Mouse (Mus musculus) retina, postnatal 7 days (tissue): ENCODE data around the gene Gm10273.

ENCODE experiments used
- DNase-seq: peaks from one replicate; pipeline ENCODE4 v3.0.0-alpha.2; 2012; ENCODE audit warnings: low read depth, low spot score

Gene Gm10273

DNA sequence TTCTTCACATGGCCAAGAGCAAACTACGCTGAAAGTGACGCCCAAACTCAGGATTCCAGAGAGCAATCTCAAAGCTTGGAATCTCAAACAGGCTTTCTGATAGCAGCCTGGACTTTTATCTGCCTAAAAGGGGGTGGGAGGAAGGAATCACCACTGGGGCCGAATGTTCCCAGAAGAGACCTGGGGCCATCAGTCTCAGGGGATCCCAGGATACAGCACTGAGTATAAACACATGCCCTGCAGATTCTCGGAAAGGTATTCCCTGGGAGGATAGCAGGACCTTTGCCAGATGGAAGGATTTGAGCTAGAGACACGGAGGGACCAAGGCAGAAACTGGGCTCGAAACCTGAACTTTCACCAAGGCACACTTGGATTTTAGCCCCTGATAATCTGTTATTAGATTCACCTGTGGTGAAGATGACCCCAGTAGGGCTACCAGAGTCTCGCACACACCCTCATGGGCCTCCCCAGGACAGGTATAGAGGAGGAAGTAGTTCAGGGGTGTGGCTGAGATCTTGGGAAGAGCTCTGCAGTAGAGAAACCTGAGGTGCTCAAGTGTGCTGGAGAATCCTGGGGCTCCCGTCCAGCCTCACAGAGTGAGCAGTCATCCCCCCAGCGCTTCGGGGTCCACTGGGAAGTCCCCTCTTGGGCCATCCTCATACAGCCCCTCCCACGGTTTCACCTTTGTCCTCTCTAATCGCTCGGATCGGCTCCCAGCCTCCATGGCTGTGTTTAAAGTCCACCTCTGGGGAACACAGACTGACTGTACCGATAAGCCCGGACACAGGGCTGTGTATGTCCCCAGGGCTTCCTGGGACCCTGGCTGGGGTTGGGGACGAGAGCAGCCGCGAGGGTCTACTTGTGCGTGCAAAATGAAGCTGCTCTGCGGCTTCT is 7.7 kb downstream of the Gm10273 start, which contains the start of gene Pla2g12b:
Gene Pla2g12b (plus strand): TSS at position 762 of the 894 bp plus-strand sequence.
- no peak for DNase-seq

DNA sequence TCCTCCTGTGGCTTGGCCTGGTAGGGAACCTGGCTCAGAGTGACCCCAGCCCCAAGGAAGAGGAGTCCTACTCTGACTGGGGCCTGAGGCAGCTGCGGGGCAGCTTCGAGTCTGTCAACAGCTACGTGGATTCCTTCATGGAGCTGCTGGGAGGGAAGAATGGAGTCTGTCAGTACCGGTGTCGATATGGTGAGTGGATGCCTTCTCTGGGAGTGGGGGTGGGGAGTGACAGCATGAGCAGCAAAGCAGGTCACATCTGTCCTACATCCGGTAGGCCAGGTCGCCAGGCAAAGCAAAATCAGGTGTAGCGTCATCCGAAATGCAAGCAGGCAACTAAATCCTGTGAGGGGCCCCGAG is 8.3 kb downstream of the Gm10273 start:
- no peak for DNase-seq

DNA sequence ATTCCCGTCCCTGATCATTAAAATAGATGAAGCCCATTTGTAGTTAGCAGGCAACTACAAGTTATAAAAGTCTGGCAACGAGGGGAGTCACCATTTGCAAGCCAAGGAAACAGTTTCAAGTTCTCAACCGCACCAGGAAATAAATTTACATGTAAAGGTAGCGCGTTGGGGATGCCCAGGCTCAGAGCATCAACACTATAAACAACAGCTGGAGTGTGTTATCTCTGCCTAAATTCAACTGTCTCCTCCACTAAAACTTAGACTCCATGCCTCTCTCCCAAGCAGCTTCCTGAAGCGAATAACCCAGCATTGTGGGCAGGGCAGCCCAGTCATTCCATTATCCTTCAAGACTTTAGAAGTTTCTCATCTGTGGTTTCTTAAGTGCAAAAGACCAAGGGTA is 13.1 kb downstream of the Gm10273 start:
- DNase-seq = no peak

DNA sequence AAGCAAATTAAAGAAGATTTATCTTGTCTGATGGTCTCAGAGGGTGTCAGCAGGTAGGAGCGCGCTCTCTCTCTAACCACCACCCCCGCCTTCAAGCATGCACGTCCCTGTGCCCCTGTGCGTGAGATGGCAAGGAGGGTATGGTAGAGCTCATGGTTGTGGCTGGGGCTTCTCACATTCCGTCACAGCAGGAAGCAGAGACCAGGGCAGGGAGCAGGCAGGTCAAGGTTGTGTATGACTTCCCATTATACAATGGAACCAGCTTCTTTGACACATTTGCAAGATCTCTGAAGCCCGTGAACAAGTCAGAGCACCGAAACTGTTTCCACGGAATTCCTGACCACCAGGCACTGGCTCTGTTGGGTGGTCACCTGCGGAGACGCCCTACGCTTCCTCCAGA is 14.8 kb downstream of the Gm10273 start:
- no peak for DNase-seq

DNA sequence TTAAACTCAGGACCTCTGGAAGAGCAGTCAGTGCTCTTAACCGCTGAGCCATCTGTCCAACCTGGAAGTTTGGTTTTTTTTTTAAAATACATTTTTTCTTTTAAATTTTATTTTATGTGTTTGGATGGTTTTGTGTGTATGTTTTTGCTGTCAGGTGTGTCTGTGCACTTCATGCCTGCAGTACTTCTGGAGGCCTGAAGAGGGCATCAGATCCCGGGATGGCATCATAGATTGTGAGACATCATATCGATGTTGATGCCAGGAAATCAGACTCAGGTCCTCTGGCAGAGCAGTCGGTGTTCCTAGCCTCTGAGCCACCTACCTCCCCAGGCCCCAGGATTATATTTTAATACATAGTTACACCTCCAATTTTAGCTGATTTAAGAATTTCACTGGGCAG is 18.3 kb downstream of the Gm10273 start:
- DNase-seq = no peak

DNA sequence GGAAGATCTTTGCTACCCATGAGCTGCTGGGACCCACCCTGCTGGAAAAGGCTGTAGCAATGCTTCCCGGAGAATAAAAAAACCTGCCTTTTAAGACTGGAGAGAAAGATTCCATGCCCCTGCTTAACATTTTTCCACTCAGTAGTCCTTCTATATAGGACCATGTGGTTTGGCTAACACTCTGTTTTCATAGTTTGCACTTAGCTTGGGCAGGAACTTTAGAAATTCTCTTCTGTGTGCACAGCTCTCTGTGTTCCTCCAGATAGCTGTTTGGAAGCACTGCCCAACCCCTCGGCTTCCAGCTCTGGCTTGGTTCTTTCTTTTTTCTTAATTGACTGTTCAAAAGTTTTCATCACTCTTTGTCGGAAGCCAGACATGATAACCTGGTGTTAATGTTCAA is 21.2 kb downstream of the Gm10273 start:
- DNase-seq = no peak

DNA sequence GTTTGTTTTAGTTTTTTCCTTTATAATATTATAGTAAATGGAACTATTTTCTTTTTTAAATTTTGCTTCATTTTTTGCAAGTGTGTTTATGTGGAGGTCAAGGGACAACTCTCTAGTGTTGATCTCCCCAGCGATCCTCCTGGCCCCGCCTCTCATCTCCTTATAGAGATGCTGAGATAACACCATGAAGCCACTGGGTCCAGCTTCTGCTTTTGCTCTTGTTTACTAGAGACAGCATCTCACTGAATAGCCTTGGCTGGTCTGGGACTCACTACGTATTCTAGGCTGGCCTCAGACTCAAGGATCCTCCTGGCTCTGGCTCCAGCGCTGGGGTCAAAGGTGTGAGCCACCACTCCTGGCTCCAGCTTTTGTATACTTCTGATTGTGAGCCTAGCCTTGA is 24.1 kb downstream of the Gm10273 start:
- DNase-seq = no peak

DNA sequence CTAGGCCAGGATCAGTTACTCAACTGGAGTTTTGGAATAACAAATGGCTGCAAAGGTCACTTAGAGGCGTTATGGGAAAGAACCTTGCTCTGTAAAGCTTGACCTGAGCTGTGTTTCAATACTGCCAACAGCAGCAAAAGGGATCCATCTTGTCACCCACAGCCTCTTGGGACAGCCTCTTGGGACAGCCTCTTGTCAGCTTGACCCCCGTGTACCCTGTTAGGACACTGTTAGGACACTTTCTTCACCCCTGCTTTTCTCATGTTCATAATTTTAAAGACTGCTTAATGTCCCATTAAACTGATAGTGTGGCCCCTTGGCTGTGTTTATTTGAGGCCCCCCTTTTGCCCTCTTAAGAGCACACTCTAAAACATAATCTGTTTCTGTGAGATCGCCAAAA is 29.0 kb downstream of the Gm10273 start:
- DNase-seq = no peak

DNA sequence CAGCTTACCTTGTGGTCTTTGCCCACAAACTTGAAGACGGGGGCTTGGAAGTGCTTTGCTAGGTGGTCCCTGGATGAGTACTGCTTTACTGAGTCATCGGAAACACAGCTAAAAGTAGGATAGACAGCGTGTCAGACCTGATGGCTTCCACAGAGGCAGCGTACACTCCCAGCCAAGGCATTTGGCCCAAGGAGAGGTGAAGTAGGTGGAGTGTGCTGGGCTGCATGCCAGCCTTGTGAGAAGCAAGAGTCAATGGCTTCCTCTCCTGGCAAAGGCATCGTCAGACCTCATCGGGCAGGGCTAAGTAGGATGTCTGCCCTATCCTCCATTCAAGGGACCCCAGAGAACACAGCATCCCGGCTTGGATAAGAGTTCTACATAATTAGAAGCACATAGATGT is 29.9 kb downstream of the Gm10273 start:
- no peak for DNase-seq

DNA sequence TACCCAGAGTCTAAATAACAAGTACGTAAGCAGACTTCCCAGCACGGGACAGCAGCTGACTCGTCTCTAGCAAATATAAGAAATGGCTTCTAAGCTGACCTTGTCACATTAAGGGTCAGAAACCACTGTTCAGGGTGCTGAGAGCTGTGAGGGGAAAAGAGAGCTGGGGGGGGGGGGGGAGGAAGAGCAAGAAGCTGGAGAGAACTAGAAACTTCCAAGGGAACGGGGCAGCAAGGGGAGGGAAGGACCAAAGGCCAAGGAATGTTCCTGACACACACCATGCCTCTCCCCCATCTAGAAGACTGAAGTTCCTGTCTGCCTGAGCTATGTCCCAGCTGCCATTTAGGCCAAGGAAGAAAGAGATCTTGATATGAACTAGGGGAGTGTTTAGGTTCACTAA is 30.9 kb downstream of the Gm10273 start:
- DNase-seq = no peak

DNA sequence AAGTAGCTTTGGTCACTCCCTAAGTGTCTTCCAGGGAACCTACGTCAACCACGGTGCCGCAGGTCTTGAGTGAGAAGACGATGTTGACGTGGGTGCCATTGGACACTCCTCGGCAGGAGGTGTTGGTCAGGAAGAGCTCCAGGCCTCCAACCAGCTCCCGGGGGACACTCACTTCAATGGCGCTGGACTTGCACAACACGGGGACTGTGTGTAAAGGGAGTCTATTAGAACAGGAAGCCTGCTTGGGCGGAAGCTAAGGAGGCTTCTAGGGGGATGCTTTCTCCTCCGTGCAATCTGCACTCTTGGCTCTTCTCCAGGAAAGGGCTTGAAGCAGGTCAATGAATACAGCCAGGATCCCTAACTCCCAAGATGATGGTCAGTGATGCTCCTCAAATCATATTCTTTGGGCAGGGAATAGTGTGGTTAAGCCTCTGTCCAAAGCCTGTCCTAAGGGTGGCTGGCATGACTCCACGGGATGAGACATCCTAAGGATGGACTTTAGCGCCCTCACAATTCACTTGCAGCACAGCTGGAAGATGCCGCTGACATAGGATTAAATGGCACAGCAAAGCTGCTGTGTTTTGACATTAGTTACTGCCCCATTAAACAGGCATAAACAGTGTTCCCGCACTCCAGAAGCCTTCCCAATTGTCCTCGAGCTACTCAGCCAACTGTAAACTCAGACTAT is 34.2 kb downstream of the Gm10273 start:
- DNase-seq = no peak

DNA sequence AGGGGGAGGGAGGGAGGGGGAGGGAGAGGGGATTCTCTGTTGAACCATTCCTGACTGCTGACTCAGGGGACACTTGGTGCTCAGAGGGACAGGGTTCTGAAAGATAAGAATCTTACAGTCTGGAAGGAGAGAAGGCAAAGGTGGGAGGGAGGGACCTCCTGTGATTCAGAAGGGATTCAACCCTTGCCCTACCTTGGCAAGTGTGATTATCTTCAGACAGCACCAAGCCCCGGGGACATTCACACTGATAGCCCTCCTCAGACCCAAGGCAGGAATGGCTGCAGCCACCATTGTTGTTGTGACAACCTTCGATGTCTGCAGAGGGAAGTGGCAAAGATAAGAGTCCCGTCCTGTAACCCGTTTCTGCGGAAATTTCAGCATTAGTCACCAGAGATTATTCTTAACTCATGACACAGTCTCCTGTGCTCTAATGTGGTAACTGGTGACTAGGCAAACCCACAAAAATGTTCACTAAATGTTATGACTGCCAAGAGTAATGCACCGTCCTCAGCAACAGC is 35.3 kb downstream of the Gm10273 start:
- DNase-seq = no peak

DNA sequence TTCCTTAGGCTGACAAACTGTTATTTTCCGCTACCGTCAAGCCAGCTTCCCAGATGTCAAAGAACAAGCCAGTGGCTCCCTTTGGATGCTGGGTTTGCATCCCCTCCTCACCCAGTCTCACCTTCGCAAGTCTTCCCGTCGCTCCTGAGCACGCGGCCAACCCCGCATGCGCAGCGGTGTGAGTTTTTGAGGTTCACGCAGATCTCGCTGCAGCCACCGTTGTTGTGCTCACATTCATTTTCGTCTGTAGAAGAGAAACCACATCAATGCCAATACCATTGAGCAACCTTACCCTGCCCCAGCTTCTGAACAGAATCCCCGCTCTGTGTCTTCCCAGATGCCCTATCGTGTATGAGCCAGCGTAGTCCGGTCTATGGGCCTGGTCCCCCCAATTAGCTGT is 40.3 kb downstream of the Gm10273 start:
- DNase-seq = no peak

DNA sequence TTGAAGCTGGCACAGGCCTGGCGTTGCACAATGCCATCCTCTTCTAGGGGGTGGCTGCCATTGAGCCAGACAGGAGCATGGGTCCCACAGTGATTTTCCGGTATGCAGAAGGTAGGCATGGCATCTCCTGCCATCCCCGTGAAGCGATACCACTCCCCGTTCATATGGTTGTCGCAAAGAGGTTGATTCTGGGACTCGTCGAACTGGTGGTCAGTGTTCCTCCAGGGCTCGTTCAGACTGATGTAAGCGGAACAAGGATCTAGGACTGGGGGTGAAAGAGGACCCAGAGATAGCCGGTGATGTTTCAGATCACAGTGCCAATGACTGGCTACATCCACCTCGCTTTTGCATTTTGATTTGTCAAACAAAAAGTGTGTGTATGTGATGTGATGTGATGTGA is 43.2 kb downstream of the Gm10273 start:
- DNase-seq = no peak

DNA sequence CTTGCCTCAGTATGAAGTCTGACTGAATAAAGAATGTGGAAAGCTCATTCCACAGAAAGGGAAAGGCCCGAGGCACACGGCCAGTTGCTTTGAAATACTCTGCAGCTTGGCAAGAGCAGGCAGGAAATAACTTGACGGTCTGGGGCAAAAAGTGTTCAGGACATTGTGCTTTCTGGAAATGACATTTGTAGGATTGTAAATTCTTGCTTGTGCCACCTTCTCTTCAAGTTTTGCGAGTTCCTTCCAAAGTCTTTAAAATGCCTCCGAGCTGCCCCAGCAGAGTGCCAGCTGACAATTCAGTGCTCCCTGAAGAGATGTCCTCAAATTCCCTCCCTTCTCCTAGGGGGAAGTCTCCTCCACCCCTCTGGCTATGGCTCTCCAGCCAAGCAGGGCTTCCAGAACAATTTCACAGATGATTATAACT is 44.1 kb downstream of the Gm10273 start:
- no peak for DNase-seq

DNA sequence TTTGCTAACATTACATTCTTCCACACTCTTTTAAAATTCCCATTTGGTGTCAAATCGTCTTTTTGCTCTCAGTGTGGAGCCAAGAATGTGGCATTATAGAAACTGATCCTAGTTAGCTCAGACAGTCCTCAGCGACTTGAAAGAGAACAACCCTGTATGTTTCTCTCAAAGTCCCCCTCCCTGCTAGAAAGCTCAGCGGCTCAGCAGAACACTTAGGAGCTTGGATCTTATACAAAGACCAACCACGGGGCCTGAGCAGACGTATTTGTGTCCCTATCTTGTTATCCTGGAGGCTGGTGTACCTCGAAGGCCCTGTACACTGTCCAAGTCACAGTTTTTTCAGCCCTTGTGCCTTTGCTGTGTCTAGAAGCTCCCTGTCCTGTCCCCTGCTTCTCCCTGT is 44.7 kb downstream of the Gm10273 start:
- DNase-seq = no peak

DNA sequence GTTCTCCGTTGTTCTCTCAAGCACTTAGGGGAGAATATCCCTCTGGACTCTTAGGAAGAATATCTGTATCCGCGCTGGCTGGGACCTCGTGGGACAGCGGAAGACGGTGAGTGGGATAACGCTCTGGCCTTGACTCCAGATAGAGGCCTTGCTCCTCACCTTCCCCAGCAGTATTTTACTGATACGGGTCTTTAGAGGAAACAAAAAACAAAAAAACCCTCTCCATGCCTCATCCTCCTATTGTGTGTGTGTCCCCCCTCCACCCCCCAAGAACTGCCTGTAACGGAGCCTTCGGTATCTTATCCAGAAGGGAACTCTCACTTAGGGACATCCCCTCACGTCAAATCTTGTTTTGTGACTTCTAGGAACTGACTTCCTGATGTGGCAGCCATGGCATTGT is 46.3 kb downstream of the Gm10273 start, which contains the start of gene Oit3:
Gene Oit3 (minus strand): TSS at position 44 of the 400 bp plus-strand sequence.
- DNase-seq = no peak

DNA sequence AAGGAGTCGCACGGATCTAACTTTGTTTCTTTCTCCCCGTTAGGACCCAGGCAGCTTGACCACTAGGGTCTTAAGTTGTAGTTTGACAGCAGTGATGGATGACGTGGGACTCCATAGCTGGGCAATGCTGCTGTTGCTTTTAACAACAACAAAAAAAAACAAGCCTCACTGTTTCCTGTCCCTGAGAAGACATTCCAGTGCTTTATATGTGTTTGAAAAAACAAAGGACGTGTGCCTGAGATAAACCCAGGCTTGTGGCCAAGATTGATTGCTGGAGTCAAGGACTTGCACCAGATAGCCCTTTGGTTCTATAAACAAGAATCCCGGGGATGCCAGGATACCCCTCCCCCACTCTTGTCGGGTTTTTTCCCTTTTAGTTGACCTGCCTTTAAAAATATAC is 47.8 kb downstream of the Gm10273 start:
- no peak for DNase-seq

DNA sequence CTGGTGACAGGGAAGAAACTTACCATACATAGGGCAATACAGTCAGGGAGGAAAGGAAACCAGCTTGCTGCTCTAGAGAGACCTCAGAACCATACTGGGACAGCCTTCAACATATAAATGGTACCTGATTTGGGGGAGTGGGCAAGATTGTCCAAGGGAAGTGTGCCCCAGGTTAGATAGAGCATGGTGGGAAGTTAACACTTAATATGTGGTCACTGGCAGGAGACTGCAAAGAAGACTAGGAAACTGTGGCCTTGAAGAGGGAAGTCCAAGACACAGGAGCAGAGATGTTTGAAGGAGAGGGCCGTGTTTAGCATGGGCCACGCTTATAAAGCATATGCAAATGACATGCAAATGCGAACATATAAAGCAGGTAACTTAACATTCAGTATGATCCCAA is 48.7 kb downstream of the Gm10273 start:
- no peak for DNase-seq

DNA sequence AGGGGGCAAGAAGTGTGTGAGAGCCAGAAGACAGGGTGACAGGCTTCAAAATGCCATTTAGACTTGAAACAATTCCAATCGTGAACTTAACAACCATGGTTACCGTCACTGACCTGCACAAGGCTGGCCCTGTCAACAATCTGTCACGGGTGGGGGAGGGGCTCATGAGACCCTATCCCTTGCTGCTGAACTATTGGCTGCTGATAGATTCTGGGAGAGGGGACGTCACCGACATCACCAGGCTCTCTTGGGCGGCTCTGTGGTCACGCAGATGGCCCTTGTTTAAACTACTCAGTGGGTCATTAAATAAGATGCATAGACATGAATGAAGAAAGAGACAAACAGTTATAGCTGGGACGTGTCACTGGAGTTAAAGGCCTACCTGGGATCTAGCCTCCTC is 49.2 kb downstream of the Gm10273 start:
- DNase-seq = no peak
